ENCODE assay signal across 14 mouse cellular contexts in the genomic region with DNA sequence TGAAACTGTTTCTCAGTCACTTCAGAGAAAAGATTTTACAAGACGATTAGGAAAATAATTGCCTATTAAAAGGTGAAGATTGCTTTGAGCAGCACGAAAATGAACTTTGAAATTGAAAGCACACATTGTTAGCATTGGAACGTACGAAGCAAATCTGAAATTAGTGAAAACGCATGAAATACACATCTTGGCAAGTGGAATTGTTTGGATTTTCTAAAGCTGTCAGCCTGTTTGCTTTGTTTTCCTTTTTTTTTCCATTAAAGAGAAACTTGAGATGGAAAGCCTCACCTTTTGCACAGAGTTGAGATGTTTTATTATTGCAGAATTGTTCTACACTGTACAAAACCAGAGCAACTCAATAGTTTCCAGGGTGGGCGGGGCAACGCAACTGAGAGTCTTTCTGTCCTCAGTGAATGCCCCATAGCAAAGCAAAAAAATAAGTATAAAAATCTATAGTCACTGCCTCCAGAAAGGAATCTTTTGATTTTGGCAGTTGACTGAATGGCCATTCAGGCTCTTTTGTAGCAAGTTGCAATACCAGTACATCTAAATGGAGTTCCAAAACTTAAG.
A peak's percentile ranks its signal among the peaks of the same experiment; 100 is the strongest.
DNase-seq lines count a peak whose midpoint lies in the region; ATAC-seq and TF ChIP-seq lines count a peak whose summit lies in the region.
"Had no signal": no experiment of that assay in that cellular context is flagged by ENCODE, and none has a peak within 500 bp of the region (broad histone marks: within the 10 kb centered on the region; RNA-seq: fewer than 3 reads in every experiment).

No protein-coding gene starts in this region.

- peak overlapping the region; percentile 46; the same call in 1 of the 2 replicates for H3K4me3 ChIP-seq in liver, adult 2 months (ENCODE audit: insufficient read depth, low read depth, low read length)
- H3K4me3 ChIP-seq in liver, postnatal 0 days (ENCODE audit: low read depth, low read length) = no peak overlapping the region
- H3K4me3 ChIP-seq in forebrain, embryonic 12.5 days (replicated peaks) = no peak overlapping the region
- H3K4me3 ChIP-seq in hindbrain, embryonic 15.5 days = no peak overlapping the region
- H3K4me3 ChIP-seq in neural tube, embryonic 14.5 days (ENCODE audit: low read depth, low read length) = no peak overlapping the region
- H3K4me3 ChIP-seq: embryonic facial prominence, embryonic 12.5 days; liver, embryonic 13.5 days had no signal

- H3K9ac ChIP-seq in liver, adult 2 months (ENCODE audit: low read depth, low read length) = no peak overlapping the region
- H3K9ac ChIP-seq in liver, postnatal 0 days (replicated peaks) = no peak overlapping the region
- H3K9ac ChIP-seq in forebrain, embryonic 12.5 days = no peak overlapping the region
- H3K9ac ChIP-seq in hindbrain, embryonic 15.5 days = no peak overlapping the region
- no peak overlapping the region for H3K9ac ChIP-seq in neural tube, embryonic 14.5 days (replicated peaks; ENCODE audit: low read depth, low read length)
- H3K9ac ChIP-seq: embryonic facial prominence, embryonic 12.5 days; liver, embryonic 13.5 days had no signal

- TF ChIP-seq CTCF in liver, adult 2 months (IDR thresholded peaks at IDR 0.05; ENCODE audit: low read depth, low read length) = no peak
- TF ChIP-seq CTCF in liver, postnatal 0 days (IDR thresholded peaks at IDR 0.05; ENCODE audit: low read depth) = no peak

- no peak overlapping the region for H3K4me2 ChIP-seq in liver, postnatal 0 days (ENCODE audit: low read depth, low read length)
- H3K4me2 ChIP-seq in forebrain, embryonic 12.5 days = peak overlapping the region; percentile 34
- H3K4me2 ChIP-seq in hindbrain, embryonic 15.5 days = 0 out of 2 replicates have a peak overlapping the region, but pooled peaks have one; percentile 3
- H3K4me2 ChIP-seq in neural tube, embryonic 14.5 days (ENCODE audit: low read depth, low read length) = peak overlapping the region; percentile 23; the same call in 1 of the 2 replicates
- H3K4me2 ChIP-seq: embryonic facial prominence, embryonic 12.5 days; liver, embryonic 13.5 days had no signal

- TF ChIP-seq POLR2A in liver, adult 2 months (IDR thresholded peaks at IDR 0.05; ENCODE audit: extremely low read depth, insufficient read depth, low read length) = no peak

- H3K27ac ChIP-seq in liver, adult 2 months (replicated peaks; ENCODE audit: insufficient read depth, low read depth, low read length) = no peak overlapping the region
- no peak overlapping the region for H3K27ac ChIP-seq in liver, postnatal 0 days (ENCODE audit: low read depth)
- peak overlapping the region; percentile 51 for H3K27ac ChIP-seq in forebrain, embryonic 12.5 days
- H3K27ac ChIP-seq in hindbrain, embryonic 15.5 days (replicated peaks) = peak overlapping the region; percentile 55
- peak overlapping the region; percentile 55; the same call in 1 of the 2 replicates for H3K27ac ChIP-seq in neural tube, embryonic 14.5 days (ENCODE audit: low read depth, low read length)
- H3K27ac ChIP-seq: liver, embryonic 13.5 days had no signal

- TF ChIP-seq EP300 in liver, postnatal 0 days (IDR thresholded peaks at IDR 0.05; ENCODE audit: low read depth) = no peak

- ATAC-seq in liver, postnatal 0 days = no peak
- ATAC-seq in forebrain, embryonic 12.5 days (ENCODE audit: low FRiP score) = no peak
- no peak for ATAC-seq in hindbrain, embryonic 15.5 days (ENCODE audit: low FRiP score, low read depth)
- no peak for ATAC-seq in neural tube, embryonic 14.5 days (ENCODE audit: low read depth)

- H3K9me3 ChIP-seq in liver, postnatal 0 days (ENCODE audit: low read length) = no peaks in the 10 kb centered on the region
- H3K9me3 ChIP-seq in forebrain, embryonic 12.5 days = no peaks in the 10 kb centered on the region
- no peaks in the 10 kb centered on the region for H3K9me3 ChIP-seq in hindbrain, embryonic 15.5 days
- H3K9me3 ChIP-seq in neural tube, embryonic 14.5 days (ENCODE audit: control insufficient read depth, low read length) = no peaks in the 10 kb centered on the region
- H3K9me3 ChIP-seq: embryonic facial prominence, embryonic 12.5 days; liver, embryonic 13.5 days had no signal

- peaks cover 17% of the 10 kb centered on the region for H3K4me1 ChIP-seq in liver, adult 2 months (ENCODE audit: control insufficient read depth, insufficient read depth, low read length)
- H3K4me1 ChIP-seq in liver, postnatal 0 days (ENCODE audit: insufficient read depth) = peaks cover 2% of the 10 kb centered on the region; the same call in 1 of the 2 replicates
- H3K4me1 ChIP-seq in forebrain, embryonic 12.5 days = peaks cover 72% of the 10 kb centered on the region
- H3K4me1 ChIP-seq in hindbrain, embryonic 15.5 days (replicated peaks) = peaks cover 58% of the 10 kb centered on the region
- peaks cover 43% of the 10 kb centered on the region for H3K4me1 ChIP-seq in neural tube, embryonic 14.5 days (ENCODE audit: control insufficient read depth, insufficient read depth, low read length)

- DNase-seq in liver, adult 2 months (ENCODE audit: extremely low read depth, low read depth, low spot score) = peak; percentile 83
- no peak for DNase-seq in liver, postnatal 0 days
- DNase-seq in kidney, adult 11 months = no peak
- DNase-seq in left cerebral cortex, adult 18-20 months (ENCODE audit: low spot score in 2 of 2) = no peak
- no peak for DNase-seq in lung, postnatal 4 days
- DNase-seq: adrenal gland, postnatal 10 days; cerebellum, adult 8-10 months; heart, postnatal 36 days; liver, embryonic 13.5 days; thymus, adult 2 months had no signal

- H3K36me3 ChIP-seq in liver, adult 2 months (ENCODE audit: control insufficient read depth, insufficient read depth, low read length) = no peaks in the 10 kb centered on the region
- no peaks in the 10 kb centered on the region for H3K36me3 ChIP-seq in liver, postnatal 0 days (replicated peaks; ENCODE audit: insufficient read depth, low read length)
- no peaks in the 10 kb centered on the region for H3K36me3 ChIP-seq in forebrain, embryonic 12.5 days (replicated peaks)
- H3K36me3 ChIP-seq in hindbrain, embryonic 15.5 days = no peaks in the 10 kb centered on the region
- no peaks in the 10 kb centered on the region for H3K36me3 ChIP-seq in neural tube, embryonic 14.5 days (ENCODE audit: control insufficient read depth, insufficient read depth, low read length)
- H3K36me3 ChIP-seq: embryonic facial prominence, embryonic 12.5 days; liver, embryonic 13.5 days had no signal

- no peaks in the 10 kb centered on the region for H3K27me3 ChIP-seq in liver, adult 2 months (ENCODE audit: control insufficient read depth, insufficient read depth, low read length)
- H3K27me3 ChIP-seq in liver, postnatal 0 days (ENCODE audit: insufficient read depth, low read length) = no peaks in the 10 kb centered on the region
- no peaks in the 10 kb centered on the region for H3K27me3 ChIP-seq in forebrain, embryonic 12.5 days
- H3K27me3 ChIP-seq in hindbrain, embryonic 15.5 days = no peaks in the 10 kb centered on the region
- no peaks in the 10 kb centered on the region for H3K27me3 ChIP-seq in neural tube, embryonic 14.5 days (ENCODE audit: control insufficient read depth, insufficient read depth, low read length)
- H3K27me3 ChIP-seq: embryonic facial prominence, embryonic 12.5 days; liver, embryonic 13.5 days had no signal

- H3K79me2 ChIP-seq in liver, adult 2 months (ENCODE audit: control insufficient read depth, insufficient read depth, low read length) = no peaks in the 10 kb centered on the region

- 35% methylated on average over 7 of the region's 7 CpGs for WGBS in liver, adult 2 months
- 72% methylated on average over 7 of the region's 7 CpGs for WGBS in liver, postnatal 0 days (ENCODE audit: insufficient replicate concordance)
- WGBS in forebrain, embryonic 12.5 days = 16% methylated on average over 7 of the region's 7 CpGs
- WGBS in hindbrain, embryonic 15.5 days = 39% methylated on average over 7 of the region's 7 CpGs
- 31% methylated on average over 7 of the region's 7 CpGs for WGBS in neural tube, embryonic 14.5 days

Comparison
In these comparisons a context has a peak if more than half of its experiments do, and no peak if none do; other contexts are left out.
1. H3K27ac ChIP-seq: peak in forebrain, embryonic 12.5 days (single experiment), hindbrain, embryonic 15.5 days (single experiment) and neural tube, embryonic 14.5 days (single experiment); none in liver, adult 2 months (single experiment) and liver, postnatal 0 days (single experiment).